Mouse (Mus musculus): ENCODE measurements at regions not wholly inside any gene's neighbourhood (a gene's known extent, or its start where the extent isn't known, plus 50 kb on each side); places are given as distances from the start of the nearest gene placed in this dataset.

- TF ChIP-seq POLR2A (IDR thresholded peaks at IDR 0.05; ENCODE audit: low read depth, low read length): no peak
- no peak for TF ChIP-seq CTCF (IDR thresholded peaks at IDR 0.05; ENCODE audit: extremely low read depth, insufficient read depth, insufficient read length, insufficient replicate concordance)
Observed at GRCm38 (mm10) chr9:85480566-85480965, 153.4 kb upstream of the Tent5a start.

All from spleen, adult 2 months (tissue).